Mouse (Mus musculus) bone marrow, adult 2 months (tissue): ENCODE results near the gene Vegfc.

Experiments
- CTCF ChIP-seq: fragments of 200-500 bp; IDR thresholded peaks from 2 replicates; pipeline ENCODE4 v1.5.1; 2011; ENCODE audit warnings: low read length, control low read depth; ENCODE audit not compliant: control insufficient read depth, insufficient read depth
- POLR2A ChIP-seq: fragments of 200-500 bp; IDR thresholded peaks from 2 replicates; pipeline ENCODE4 v1.6.1; 2011; ENCODE audit warnings: low read depth, mild to moderate bottlenecking, control low read depth, low read length, borderline replicate concordance; ENCODE audit not compliant: control insufficient read depth

GRCm38 (mm10) chr8:54153240-54153639, 75.8 kb downstream of the Vegfc start:
- TF ChIP-seq CTCF (peak; percentile 26; the same call in 1 of the 2 replicates), POLR2A (no peak)
